ENCODE assay signal across 20 mouse cellular contexts in genomic region chr6:99402941-99403340, GRCm38 (mm10).
DNase-seq lines count a peak whose midpoint lies in the region; ATAC-seq and TF ChIP-seq lines count a peak whose summit lies in the region.
"Had no signal": no experiment of that assay in that cellular context is flagged by ENCODE, and none has a peak within 500 bp of the region (broad histone marks: within the 10 kb centered on the region; RNA-seq: fewer than 3 reads in every experiment).

No protein-coding gene starts in this region.

- H3K4me2 ChIP-seq in forebrain, postnatal 0 days (ENCODE audit: low read depth), result no peak overlapping the region
- no peak overlapping the region for H3K4me2 ChIP-seq in forebrain, embryonic 14.5 days (ENCODE audit: low read length)
- no peak overlapping the region for H3K4me2 ChIP-seq in stomach, embryonic 16.5 days (ENCODE audit: low read depth, low read length)
- H3K4me2 ChIP-seq in neural tube, embryonic 15.5 days, result no peak overlapping the region
- H3K4me2 ChIP-seq: heart, embryonic 11.5 days; kidney, embryonic 15.5 days; lung, embryonic 15.5 days; midbrain, embryonic 11.5 days had no signal

- no peak overlapping the region for H3K4me3 ChIP-seq in forebrain, postnatal 0 days (ENCODE audit: low read depth, low read length)
- no peak overlapping the region for H3K4me3 ChIP-seq in forebrain, embryonic 14.5 days (ENCODE audit: low read depth, low read length)
- H3K4me3 ChIP-seq in MEL (ENCODE audit: control insufficient read depth in 1 of 2, insufficient read depth in 1 of 2, low read depth in 2 of 2, low read length in 2 of 2), result no peak overlapping the region; a peak in 1 of 4 replicates
- no peak overlapping the region for H3K4me3 ChIP-seq in stomach, embryonic 16.5 days (replicated peaks; ENCODE audit: low read length)
- no peak overlapping the region for H3K4me3 ChIP-seq in neural tube, embryonic 15.5 days (replicated peaks)
- H3K4me3 ChIP-seq: gastrocnemius, adult 2 months; hindbrain, embryonic 10.5 days; kidney, embryonic 15.5 days; lung, embryonic 15.5 days had no signal

- no peaks in the 10 kb centered on the region for H3K79me2 ChIP-seq in MEL (ENCODE audit: control insufficient read depth, insufficient read depth, low read length, poor library complexity)

- H3K36me3 ChIP-seq in forebrain, postnatal 0 days (ENCODE audit: insufficient read depth), result no peaks in the 10 kb centered on the region
- no peaks in the 10 kb centered on the region for H3K36me3 ChIP-seq in forebrain, embryonic 14.5 days (ENCODE audit: control insufficient read depth, insufficient read depth, low read length)
- peaks cover 0 to 12% of the 10 kb centered on the region in 2 experiments; a peak in 2 of 4 replicates for H3K36me3 ChIP-seq in MEL (ENCODE audit: control insufficient read depth in 1 of 2, insufficient read depth in 2 of 2, low read length in 2 of 2)
- H3K36me3 ChIP-seq in stomach, embryonic 16.5 days (ENCODE audit: control insufficient read depth, insufficient read depth, low read length), result no peaks in the 10 kb centered on the region
- H3K36me3 ChIP-seq in neural tube, embryonic 15.5 days, result no peaks in the 10 kb centered on the region
- H3K36me3 ChIP-seq: kidney, embryonic 15.5 days; lung, embryonic 15.5 days had no signal

- DNase-seq in forebrain, postnatal 0 days, result no peak
- DNase-seq in forebrain, embryonic 14.5 days (ENCODE audit: low spot score), result no peak
- DNase-seq in MEL (ENCODE audit: low read depth, low spot score), result peak; percentile 59
- no peak for DNase-seq in embryo, embryonic 10 days (ENCODE audit: low spot score)
- DNase-seq: adrenal gland, postnatal 36 days; cerebellum, adult 9-10 months; gastrocnemius, adult 2 months; kidney, adult 11 months; kidney, postnatal 4 days; lung, postnatal 36 days had no signal

- H3K9ac ChIP-seq in forebrain, postnatal 0 days, result no peak overlapping the region
- no peak overlapping the region for H3K9ac ChIP-seq in forebrain, embryonic 14.5 days (ENCODE audit: low read length)
- H3K9ac ChIP-seq in MEL (ENCODE audit: control insufficient read depth, low read depth, low read length, poor library complexity, severe bottlenecking), result no peak overlapping the region
- H3K9ac ChIP-seq in stomach, embryonic 16.5 days (ENCODE audit: low read length), result no peak overlapping the region
- H3K9ac ChIP-seq in neural tube, embryonic 15.5 days (replicated peaks), result no peak overlapping the region
- H3K9ac ChIP-seq: kidney, embryonic 15.5 days; liver, embryonic 14.5 days; lung, embryonic 15.5 days had no signal

- H3K4me1 ChIP-seq in forebrain, postnatal 0 days (ENCODE audit: insufficient read depth), result no peaks in the 10 kb centered on the region
- H3K4me1 ChIP-seq in forebrain, embryonic 14.5 days (ENCODE audit: control insufficient read depth, insufficient read depth, low read length), result peaks cover 11% of the 10 kb centered on the region; the same call in 1 of the 2 replicates
- H3K4me1 ChIP-seq in MEL (ENCODE audit: control insufficient read depth in 1 of 2, insufficient read depth in 2 of 2, low read length in 2 of 2), result peaks cover 11 to 14% of the 10 kb centered on the region in 2 experiments
- peaks cover 21% of the 10 kb centered on the region for H3K4me1 ChIP-seq in stomach, embryonic 16.5 days (ENCODE audit: control insufficient read depth, insufficient read depth, low read length)
- peaks cover 8% of the 10 kb centered on the region; the same call in 1 of the 2 replicates for H3K4me1 ChIP-seq in neural tube, embryonic 15.5 days

- TF ChIP-seq RAD21 in MEL (IDR thresholded peaks at IDR 0.05; ENCODE audit: low read depth, low read length), result no peak; the same call in 1 of the 2 replicates

- H3K27ac ChIP-seq in forebrain, postnatal 0 days (ENCODE audit: low read depth, low read length), result 0 out of 2 replicates have a peak overlapping the region, but pooled peaks have one; percentile 0
- H3K27ac ChIP-seq in forebrain, embryonic 14.5 days (ENCODE audit: low read depth, low read length), result no peak overlapping the region
- peak overlapping the region; percentile 16; the same call in 1 of the 2 replicates for H3K27ac ChIP-seq in MEL (ENCODE audit: control insufficient read depth, low read depth, low read length)
- peak overlapping the region; percentile 67 for H3K27ac ChIP-seq in stomach, embryonic 16.5 days (ENCODE audit: low read length)
- H3K27ac ChIP-seq in neural tube, embryonic 15.5 days (replicated peaks), result no peak overlapping the region
- H3K27ac ChIP-seq: gastrocnemius, adult 2 months; hindbrain, embryonic 10.5 days; kidney, embryonic 15.5 days; liver, embryonic 14.5 days; lung, embryonic 15.5 days had no signal

- H3K9me3 ChIP-seq in forebrain, postnatal 0 days (ENCODE audit: low read length), result no peaks in the 10 kb centered on the region
- H3K9me3 ChIP-seq in forebrain, embryonic 14.5 days (replicated peaks; ENCODE audit: control insufficient read depth, low read length), result no peaks in the 10 kb centered on the region
- H3K9me3 ChIP-seq in MEL (replicated peaks; ENCODE audit: insufficient read depth, low read length), result no peaks in the 10 kb centered on the region
- H3K9me3 ChIP-seq in stomach, embryonic 16.5 days (replicated peaks; ENCODE audit: control insufficient read depth, low read length), result no peaks in the 10 kb centered on the region
- H3K9me3 ChIP-seq in neural tube, embryonic 15.5 days (replicated peaks), result no peaks in the 10 kb centered on the region
- H3K9me3 ChIP-seq: hindbrain, embryonic 10.5 days; kidney, embryonic 15.5 days; lung, embryonic 15.5 days had no signal

- no peak for TF ChIP-seq CTCF in forebrain, postnatal 0 days (IDR thresholded peaks at IDR 0.05; ENCODE audit: low read depth)
- TF ChIP-seq CTCF in MEL (IDR thresholded peaks at IDR 0.05 in 2 of 3, conservative IDR thresholded peaks at IDR 0.05 in 1 of 3; ENCODE audit: control insufficient read depth in 1 of 3, insufficient read depth in 1 of 3, low read depth in 2 of 3, low read length in 3 of 3, poor library complexity in 1 of 3, severe bottlenecking in 1 of 3), result no peak

- WGBS in forebrain, postnatal 0 days, result 68% methylated on average over 9 of the region's 9 CpGs
- 77% methylated on average over 9 of the region's 9 CpGs for WGBS in forebrain, embryonic 14.5 days
- WGBS in stomach, embryonic 16.5 days, result 39% methylated on average over 9 of the region's 9 CpGs
- 63% methylated on average over 9 of the region's 9 CpGs for WGBS in neural tube, embryonic 15.5 days

- peak; percentile 29 to 69; a peak in 3 of 4 replicates for TF ChIP-seq EP300 in MEL (IDR thresholded peaks at IDR 0.05; ENCODE audit: low read depth in 1 of 2, low read length in 2 of 2)

- no peaks in the 10 kb centered on the region for H3K27me3 ChIP-seq in forebrain, postnatal 0 days (ENCODE audit: insufficient read depth, low read length)
- H3K27me3 ChIP-seq in forebrain, embryonic 14.5 days (replicated peaks; ENCODE audit: control insufficient read depth, insufficient read depth, low read length), result no peaks in the 10 kb centered on the region
- H3K27me3 ChIP-seq in MEL (ENCODE audit: control insufficient read depth in 1 of 2, insufficient read depth in 2 of 2, low read length in 2 of 2), result no peaks in the 10 kb centered on the region
- H3K27me3 ChIP-seq in stomach, embryonic 16.5 days (ENCODE audit: control insufficient read depth, insufficient read depth, low read length), result no peaks in the 10 kb centered on the region
- no peaks in the 10 kb centered on the region for H3K27me3 ChIP-seq in neural tube, embryonic 15.5 days (replicated peaks)
- H3K27me3 ChIP-seq: kidney, embryonic 15.5 days; lung, embryonic 15.5 days had no signal

- TF ChIP-seq POLR2A in MEL (IDR thresholded peaks at IDR 0.05; ENCODE audit: control insufficient read depth in 1 of 2, insufficient read depth in 1 of 2, low read depth in 1 of 2, low read length in 2 of 2, poor library complexity in 1 of 2), result no peak

- ATAC-seq in forebrain, postnatal 0 days, result no peak
- ATAC-seq in forebrain, embryonic 14.5 days, result no peak
- 0 out of 2 replicates have a peak, but pooled peaks have one; percentile 17 for ATAC-seq in granulocyte monocyte progenitor cell, adult 5-6 weeks (replicated peaks; ENCODE audit: poor library complexity, severe bottlenecking)
- ATAC-seq in stomach, embryonic 16.5 days (ENCODE audit: insufficient read depth, low FRiP score), result no peak
- no peak for ATAC-seq in neural tube, embryonic 15.5 days (ENCODE audit: low FRiP score)
- ATAC-seq: hindbrain, embryonic 16.5 days had no signal

TF ChIP-seq in MEL, 35 proteins besides CTCF, POLR2A, EP300 and RAD21:
- peak; percentile 41; the same call in 1 of the 2 replicates for TF ChIP-seq MXI1 (IDR thresholded peaks at IDR 0.05; ENCODE audit: low read depth, low read length)
- no peak for TF ChIP-seq BHLHE40 (IDR thresholded peaks at IDR 0.05; ENCODE audit: borderline replicate concordance, low read depth, low read length)
- TF ChIP-seq ETS1 (IDR thresholded peaks at IDR 0.05; ENCODE audit: low read depth, low read length), result 0 out of 2 replicates have a peak, but pooled peaks have one; percentile 16
- TF ChIP-seq RCOR1 (IDR thresholded peaks at IDR 0.05; ENCODE audit: low read depth, low read length), result peak; percentile 36; the same call in 1 of the 2 replicates
- 0 out of 2 replicates have a peak, but pooled peaks have one; percentile 34 for TF ChIP-seq MAZ (IDR thresholded peaks at IDR 0.05; ENCODE audit: low read depth, low read length)
- no peak for TF ChIP-seq UBTF (IDR thresholded peaks at IDR 0.05; ENCODE audit: borderline replicate concordance, insufficient read depth, low read depth, low read length)
- peak; percentile 42; the same call in 1 of the 2 replicates for TF ChIP-seq ZNF384 (IDR thresholded peaks at IDR 0.05; ENCODE audit: low read depth, low read length)
TF ChIP-seq in MEL: peak in this region for 5.

Comparison
In these comparisons a context has a peak if more than half of its experiments do, and no peak if none do; other contexts are left out.
1. H3K27ac ChIP-seq: peak in forebrain, postnatal 0 days (single experiment), MEL (single experiment) and stomach, embryonic 16.5 days (single experiment); none in forebrain, embryonic 14.5 days (single experiment) and neural tube, embryonic 15.5 days (single experiment).